8 mouse cellular contexts compared by ENCODE assay signal in the genomic region with DNA sequence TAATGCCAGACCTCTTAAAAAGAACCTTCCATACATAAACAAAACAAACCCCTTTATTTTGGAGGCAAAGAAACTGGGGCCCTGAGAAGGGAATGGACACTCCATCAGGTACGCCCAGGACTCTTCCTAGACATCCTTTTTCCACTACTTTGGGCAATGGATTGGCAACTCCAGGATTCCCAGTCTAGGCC. TPM values are rescaled to one million over a fixed set of nuclear protein-coding genes. Genes with fewer than 3 reads are reported as not detected.
DNase-seq lines count a peak whose midpoint lies in the region; ATAC-seq and TF ChIP-seq lines count a peak whose summit lies in the region.

A gene (minus strand): TSS at position 67 of the 191 bp plus-strand sequence.

- H3K27me3 ChIP-seq in spleen, adult 2 months (ENCODE audit: control insufficient read depth, insufficient read depth, low read length) = no peaks in the 10 kb centered on the region
- no peaks in the 10 kb centered on the region for H3K27me3 ChIP-seq in limb, embryonic 11.5 days (ENCODE audit: control insufficient read depth, insufficient read depth, low read length)
- no peaks in the 10 kb centered on the region for H3K27me3 ChIP-seq in stomach, embryonic 16.5 days (ENCODE audit: control insufficient read depth, insufficient read depth, low read length)

- H3K4me3 ChIP-seq in spleen, adult 2 months (ENCODE audit: extremely low read depth, insufficient read depth, insufficient read length) = peak within 1 kb of the TSS; percentile 81
- H3K4me3 ChIP-seq in limb, embryonic 11.5 days (ENCODE audit: low read depth, low read length) = peak within 1 kb of the TSS; percentile 83
- peak within 1 kb of the TSS; percentile 81 for H3K4me3 ChIP-seq in stomach, embryonic 16.5 days (replicated peaks; ENCODE audit: low read length)

- no peak for TF ChIP-seq POLR2A in spleen, adult 2 months (IDR thresholded peaks at IDR 0.05; ENCODE audit: low read depth, low read length)

- peaks cover 4% of the 10 kb centered on the region; the same call in 1 of the 2 replicates for H3K4me1 ChIP-seq in spleen, adult 2 months (ENCODE audit: control insufficient read depth, insufficient read depth, insufficient read length)
- peaks cover 21% of the 10 kb centered on the region for H3K4me1 ChIP-seq in limb, embryonic 11.5 days (ENCODE audit: control insufficient read depth, insufficient read depth, low read length)
- peaks cover 52% of the 10 kb centered on the region for H3K4me1 ChIP-seq in stomach, embryonic 16.5 days (ENCODE audit: control insufficient read depth, insufficient read depth, low read length)

- H3K9me3 ChIP-seq in limb, embryonic 11.5 days (ENCODE audit: control insufficient read depth, low read length) = no peaks in the 10 kb centered on the region
- H3K9me3 ChIP-seq in stomach, embryonic 16.5 days (replicated peaks; ENCODE audit: control insufficient read depth, low read length) = no peaks in the 10 kb centered on the region

- peaks cover 6% of the 10 kb centered on the region for H3K36me3 ChIP-seq in spleen, adult 2 months (ENCODE audit: control insufficient read depth, insufficient read depth, low read length)
- no peaks in the 10 kb centered on the region for H3K36me3 ChIP-seq in limb, embryonic 11.5 days (ENCODE audit: control insufficient read depth, insufficient read depth, low read length)
- no peaks in the 10 kb centered on the region for H3K36me3 ChIP-seq in stomach, embryonic 16.5 days (ENCODE audit: control insufficient read depth, insufficient read depth, low read length)

- no peak for TF ChIP-seq CTCF in spleen, adult 2 months (IDR thresholded peaks at IDR 0.05; ENCODE audit: extremely low read depth, insufficient read depth, insufficient read length, insufficient replicate concordance)

- H3K4me2 ChIP-seq in limb, embryonic 11.5 days (ENCODE audit: low read depth, severe bottlenecking) = peak within 1 kb of the TSS; percentile 72
- peak within 1 kb of the TSS; percentile 79 for H3K4me2 ChIP-seq in stomach, embryonic 16.5 days (ENCODE audit: low read depth, low read length)

- peak within 1 kb of the TSS; percentile 74 for H3K9ac ChIP-seq in limb, embryonic 11.5 days (ENCODE audit: low read length)
- H3K9ac ChIP-seq in stomach, embryonic 16.5 days (ENCODE audit: low read length) = peak within 1 kb of the TSS; percentile 87

- no peak for DNase-seq in adrenal gland, adult 8-10 months
- no peak for DNase-seq in adrenal gland, adult 18-20 months (ENCODE audit: low spot score in 2 of 2)
- no peak for DNase-seq in spleen, adult 2 months (ENCODE audit: low read depth in 1 of 2, low spot score in 2 of 2)
- DNase-seq in spleen, postnatal 4 days (ENCODE audit: low spot score in 2 of 2) = no peak
- no peak for DNase-seq in limb, embryonic 11.5 days (ENCODE audit: low spot score)
- DNase-seq in frontal cortex, postnatal 14 days (ENCODE audit: low spot score in 2 of 2) = no peak
- no peak for DNase-seq in layer of hippocampus, adult 8-10 months (ENCODE audit: low spot score in 2 of 2)

- no peak for ATAC-seq in limb, embryonic 11.5 days (ENCODE audit: insufficient number of reproducible peaks, low FRiP score, low TSS enrichment, low read depth)
- no peak for ATAC-seq in stomach, embryonic 16.5 days (ENCODE audit: insufficient read depth, low FRiP score)

- peak within 1 kb of the TSS; percentile 81 for H3K27ac ChIP-seq in spleen, adult 2 months (ENCODE audit: insufficient read depth, low read length)
- peak within 1 kb of the TSS; percentile 70; the same call in 1 of the 2 replicates for H3K27ac ChIP-seq in limb, embryonic 11.5 days (replicated peaks; ENCODE audit: low read depth, low read length)
- H3K27ac ChIP-seq in stomach, embryonic 16.5 days (ENCODE audit: low read length) = peak within 1 kb of the TSS; percentile 97

- WGBS in spleen, adult 2 months = 65% methylated on average over 1 of the region's 1 CpGs
- 11% methylated on average over 1 of the region's 1 CpGs for WGBS in limb, embryonic 11.5 days
- WGBS in stomach, embryonic 16.5 days = 11% methylated on average over 1 of the region's 1 CpGs

RNA-seq across cellular contexts. Expression of the gene that starts here (rescaled TPM):
- 10 to 100 TPM in 3 of 4 experiments, 1 to 10 TPM in 1; 9.5 to 23.2 (median 15.7) TPM for total RNA-seq in adrenal gland, adult 8-10 months (2022)
- 10 to 100 TPM in 1 of 2 experiments, 1 to 10 TPM in 1; 9.8 to 11.8 TPM for total RNA-seq in adrenal gland, adult 18-20 months (2021)
- polyA plus RNA-seq in spleen, adult 2 months (2012; rRNA removed) = 15.1 and 15.8 TPM in 2 replicates
- polyA plus RNA-seq in limb, embryonic 11.5 days (2014; fragmentation: Nextera tagmentation; extraction: Ambion mirVana) = 7.7 and 7.8 TPM in 2 replicates
- polyA plus RNA-seq in stomach, embryonic 16.5 days (2015; fragmentation: Nextera tagmentation; extraction: Ambion mirVana) = 16.6 and 18.7 TPM in 2 replicates
- total RNA-seq in layer of hippocampus, adult 8-10 months (2022) = 1 to 10 TPM; 4.5 to 7.8 (median 7.2) TPM
